Mouse (Mus musculus) forebrain, embryonic 10.5 days (tissue): ENCODE measurements at regions not wholly inside any gene's neighbourhood (a gene's known extent, or its start where the extent isn't known, plus 50 kb on each side); places are given as distances from the start of the nearest gene placed in this dataset.

Source experiments
- DNase-seq: peaks from one replicate; pipeline ENCODE4 v3.0.0-alpha.2; 2017; ENCODE audit warnings: low spot score; ENCODE audit errors: extremely low spot score
- H3K27ac ChIP-seq: fragments of 300-500 bp; sonication (generic); 2 replicates; pipeline ENCODE4 v1.5.1; 2016; ENCODE audit warnings: mild to moderate bottlenecking
- H3K27me3 ChIP-seq: fragments of 300-500 bp; sonication (generic); 2 replicates; pipeline ENCODE4 v1.6.1; 2016; ENCODE audit warnings: mild to moderate bottlenecking; ENCODE audit not compliant: poor library complexity, severe bottlenecking
- H3K36me3 ChIP-seq: fragments of 300-500 bp; sonication (generic); replicated peaks from 2 replicates; pipeline ENCODE4 v1.6.1; 2016; ENCODE audit warnings: mild to moderate bottlenecking, moderate library complexity
- H3K4me1 ChIP-seq: fragments of 300-500 bp; sonication (generic); 2 replicates; pipeline ENCODE4 v1.6.1; 2016
- H3K4me3 ChIP-seq: fragments of 300-500 bp; sonication (generic); 2 replicates; pipeline ENCODE4 v1.5.1; 2016; ENCODE audit warnings: mild to moderate bottlenecking, moderate library complexity
- H3K9me3 ChIP-seq: fragments of 300-500 bp; sonication (generic); 2 replicates; pipeline ENCODE4 v1.6.1; 2016; ENCODE audit warnings: mild to moderate bottlenecking, moderate library complexity
- WGBS: fragments of 180-500 bp; shearing (Covaris S2); methylation state at CpG from one replicate; pipeline ENCODE4 v1.1.7; 2016; 5-methylcytosine and 5-hydroxymethylcytosine counted together

DNA sequence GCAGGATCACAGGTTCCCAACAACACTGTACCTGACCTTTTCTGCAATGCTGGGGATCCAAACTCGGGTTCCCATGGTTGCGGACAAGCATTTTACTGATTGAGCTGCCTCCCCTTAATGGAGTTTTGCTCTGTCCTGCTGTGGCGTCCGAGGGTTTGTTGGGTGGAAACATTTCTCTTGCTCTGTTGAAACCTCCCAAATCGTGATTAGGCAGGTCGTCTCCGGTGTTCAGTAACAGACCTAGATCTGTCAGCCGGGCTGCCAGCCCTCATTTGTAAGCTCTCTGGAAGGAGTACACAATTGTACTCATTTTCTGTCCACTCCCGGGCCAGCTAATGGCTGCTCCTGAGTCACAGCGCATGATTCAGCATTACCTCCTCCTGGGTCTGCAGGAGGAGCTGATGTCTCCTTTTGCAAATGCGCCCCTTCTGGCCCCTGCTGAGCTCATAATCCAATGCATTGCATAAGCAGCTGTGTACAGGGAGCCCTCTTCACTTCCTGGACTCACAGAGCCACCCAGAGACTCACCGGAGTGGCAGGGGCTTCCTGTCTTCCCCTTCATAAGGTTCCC, 49.8 kb upstream of the Sipa1l2 start:
- Histone ChIP-seq H3K4me3 (no peak overlapping the region), H3K9me3 (no peaks in the 10 kb centered on the region), H3K27me3 (no peaks in the 10 kb centered on the region), H3K27ac (peak overlapping the region; percentile 58), H3K4me1 (peaks cover 27% of the 10 kb centered on the region), H3K36me3 (no peaks in the 10 kb centered on the region)
- DNase-seq: no peak
- 57% methylated on average over 12 of the region's 12 CpGs for WGBS
